Mouse (Mus musculus): ENCODE measurements at regions not wholly inside any gene's neighbourhood (a gene's known extent, or its start where the extent isn't known, plus 50 kb on each side); places are given as distances from the start of the nearest gene placed in this dataset.

DNA sequence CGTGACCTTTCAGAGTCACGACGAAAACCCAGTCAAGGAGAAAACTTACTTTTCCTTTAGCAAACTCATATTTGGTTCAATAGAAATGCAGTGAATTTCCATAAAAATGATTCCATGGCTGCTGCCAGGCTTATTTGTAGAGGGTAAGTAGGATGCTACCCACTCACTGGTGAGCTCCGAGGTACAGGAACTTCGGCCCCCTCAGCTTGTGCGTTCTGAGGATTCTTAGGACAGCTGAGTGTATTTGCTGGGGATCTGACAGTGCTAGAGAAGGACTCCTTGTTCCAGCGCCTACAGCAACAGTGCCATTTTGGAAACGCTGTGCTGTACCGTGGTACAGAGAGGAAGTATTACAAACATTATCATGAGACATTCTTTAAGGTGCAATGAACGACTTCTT is 210.4 kb downstream of the Enc1 start:
- peaks cover 12 to 19% of the 10 kb centered on the region in 2 experiments for H3K4me1 ChIP-seq (ENCODE audit: control insufficient read depth in 1 of 2, insufficient read depth in 2 of 2, low read length in 2 of 2)
- H3K9ac ChIP-seq (ENCODE audit: control insufficient read depth, low read depth, low read length, poor library complexity, severe bottlenecking) = no peak overlapping the region
- H3K27ac ChIP-seq (ENCODE audit: control insufficient read depth, low read depth, low read length) = no peak overlapping the region
- no peaks in the 10 kb centered on the region for H3K27me3 ChIP-seq (ENCODE audit: control insufficient read depth in 1 of 2, insufficient read depth in 2 of 2, low read length in 2 of 2)
- H3K4me3 ChIP-seq (ENCODE audit: control insufficient read depth in 1 of 2, insufficient read depth in 1 of 2, low read depth in 2 of 2, low read length in 2 of 2) = no peak overlapping the region
- no peaks in the 10 kb centered on the region for H3K9me3 ChIP-seq (replicated peaks; ENCODE audit: insufficient read depth, low read length)
- peak; percentile 29 for DNase-seq (ENCODE audit: low read depth, low spot score)
- TF ChIP-seq POLR2AphosphoS2 (IDR thresholded peaks at IDR 0.05; ENCODE audit: low read length) (no peak), MAFK (IDR thresholded peaks at IDR 0.05; ENCODE audit: borderline replicate concordance, low read depth, low read length) (no peak), MAZ (IDR thresholded peaks at IDR 0.05; ENCODE audit: low read depth, low read length) (no peak), TAL1 (IDR thresholded peaks at IDR 0.05; ENCODE audit: low read length) (no peak), ZNF384 (IDR thresholded peaks at IDR 0.05; ENCODE audit: low read depth, low read length) (no peak), MYB (IDR thresholded peaks at IDR 0.05; ENCODE audit: low read depth, low read length) (no peak), TBP (IDR thresholded peaks at IDR 0.05; ENCODE audit: low read depth, low read length) (no peak), MXI1 (IDR thresholded peaks at IDR 0.05; ENCODE audit: low read depth, low read length) (no peak), UBTF (IDR thresholded peaks at IDR 0.05; ENCODE audit: borderline replicate concordance, insufficient read depth, low read depth, low read length) (no peak), E2F4 (IDR thresholded peaks at IDR 0.05; ENCODE audit: borderline replicate concordance, low read depth, low read length) (no peak), RAD21 (IDR thresholded peaks at IDR 0.05; ENCODE audit: low read depth, low read length) (no peak), SIN3A (IDR thresholded peaks at IDR 0.05; ENCODE audit: low read length) (no peak), NELFE (IDR thresholded peaks at IDR 0.05; ENCODE audit: low read depth, low read length) (no peak), NRF1 (IDR thresholded peaks at IDR 0.05; ENCODE audit: insufficient read depth, low read depth, low read length, poor library complexity, severe bottlenecking) (no peak), MEF2A (IDR thresholded peaks at IDR 0.05; ENCODE audit: extremely low read depth, insufficient replicate concordance, low read depth, low read length, poor library complexity, severe bottlenecking) (no peak), POLR2AphosphoS5 (IDR thresholded peaks at IDR 0.05; ENCODE audit: borderline replicate concordance, low read depth, low read length) (no peak), USF1 (IDR thresholded peaks at IDR 0.05; ENCODE audit: low read depth, low read length) (no peak), JUND (IDR thresholded peaks at IDR 0.05; ENCODE audit: low read depth, low read length) (no peak), TCF12 (IDR thresholded peaks at IDR 0.05; ENCODE audit: low read depth, low read length) (no peak), ZKSCAN1 (IDR thresholded peaks at IDR 0.05; ENCODE audit: low read depth, low read length) (no peak)
- peaks cover 0 to 4% of the 10 kb centered on the region in 2 experiments; a peak in 2 of 4 replicates for H3K36me3 ChIP-seq (ENCODE audit: control insufficient read depth in 1 of 2, insufficient read depth in 2 of 2, low read length in 2 of 2)
- no peaks in the 10 kb centered on the region for H3K79me2 ChIP-seq (ENCODE audit: control insufficient read depth, insufficient read depth, low read length, poor library complexity)

DNA sequence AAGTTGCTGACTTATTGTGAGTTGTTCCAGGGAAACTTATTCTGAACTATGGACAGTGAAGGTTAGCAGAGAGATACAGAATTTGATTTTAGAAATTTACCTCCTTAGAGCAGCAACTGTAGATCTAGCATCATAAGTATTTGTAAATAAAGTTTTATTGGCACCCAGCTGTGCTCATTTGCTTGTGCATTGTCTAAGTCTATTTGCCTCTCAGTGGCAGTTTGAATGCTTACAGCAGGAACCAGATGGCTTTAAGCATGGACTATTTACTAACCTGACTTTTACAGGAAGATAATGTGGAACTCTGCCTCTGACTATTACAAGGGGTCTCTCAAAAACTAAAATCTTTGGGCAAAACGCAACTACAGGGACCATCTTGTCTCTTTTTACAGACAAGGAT is 207.2 kb downstream of the Enc1 start:
- Histone ChIP-seq H3K4me3 (ENCODE audit: control insufficient read depth in 1 of 2, insufficient read depth in 1 of 2, low read depth in 2 of 2, low read length in 2 of 2) (no peak overlapping the region), H3K36me3 (ENCODE audit: control insufficient read depth in 1 of 2, insufficient read depth in 2 of 2, low read length in 2 of 2) (peaks cover 0 to 4% of the 10 kb centered on the region in 2 experiments; a peak in 2 of 4 replicates), H3K4me1 (ENCODE audit: control insufficient read depth in 1 of 2, insufficient read depth in 2 of 2, low read length in 2 of 2) (peaks cover 4 to 17% of the 10 kb centered on the region in 2 experiments), H3K9me3 (replicated peaks; ENCODE audit: insufficient read depth, low read length) (no peaks in the 10 kb centered on the region), H3K9ac (ENCODE audit: control insufficient read depth, low read depth, low read length, poor library complexity, severe bottlenecking) (no peak overlapping the region), H3K27ac (ENCODE audit: control insufficient read depth, low read depth, low read length) (no peak overlapping the region), H3K27me3 (ENCODE audit: control insufficient read depth in 1 of 2, insufficient read depth in 2 of 2, low read length in 2 of 2) (no peaks in the 10 kb centered on the region), H3K79me2 (ENCODE audit: control insufficient read depth, insufficient read depth, low read length, poor library complexity) (no peaks in the 10 kb centered on the region)
- no peak for DNase-seq (ENCODE audit: low read depth, low spot score)
- TF ChIP-seq CHD2 (IDR thresholded peaks at IDR 0.05; ENCODE audit: low read length) = no peak
- TF ChIP-seq TAL1 (IDR thresholded peaks at IDR 0.05; ENCODE audit: low read length) = no peak

Data from MEL (cell line).